Mouse (Mus musculus): ENCODE measurements around the gene Tgm7. TPM values are rescaled to one million over a fixed set of nuclear protein-coding genes. Genes with fewer than 3 reads are reported as not detected.
A peak's percentile ranks its signal among the peaks of the same experiment; 100 is the strongest.
"Not testable (repeated sequence)": the region's sequence is repeated elsewhere in the genome, so short reads cannot be mapped to it uniquely, and the experiment has no call there.

Tgm7 gene
- total RNA-seq (2018; cell fraction: chromatin; rRNA removed) = under 1 TPM in 3 of 26 experiments, not detected in 23; 0.37 to 0.46 (median 0.43) TPM
- total RNA-seq (2018; cell fraction: cytosol; rRNA removed) = not detected
- not detected for total RNA-seq (2018; cell fraction: nucleus; rRNA removed)
- polyA plus RNA-seq (2018) = not detected in 3 replicates

GRCm38 (mm10) chr2:121109695-121110094 lies at the start of gene Tgm7:
Tgm7 (minus strand) TSS chr2:121109795.
- H3K4me3 ChIP-seq (ENCODE audit: inconsistent target) = no peak within 1 kb of the TSS
- H3K79me2 ChIP-seq (ENCODE audit: inconsistent target) = no peaks in the 10 kb centered on the region
- WGBS (ENCODE audit: missing documents) = 90% methylated on average over 4 of the region's 4 CpGs
- no peak within 1 kb of the TSS for H3K27ac ChIP-seq
- H3K36me3 ChIP-seq (ENCODE audit: inconsistent target) = no peaks in the 10 kb centered on the region

GRCm38 (mm10) chr2:121153100-121153499 lies 43.5 kb upstream of the Tgm7 start:
- 88% methylated on average over 3 of the region's 3 CpGs for WGBS (ENCODE audit: missing documents)
- peaks cover 7% of the 10 kb centered on the region for H3K36me3 ChIP-seq (ENCODE audit: inconsistent target)

GRCm38 (mm10) chr2:121149679-121150078 lies 40.1 kb upstream of the Tgm7 start:
- Histone ChIP-seq H3K36me3 (ENCODE audit: inconsistent target) (peaks cover 15% of the 10 kb centered on the region), H3K79me2 (ENCODE audit: inconsistent target) (no peaks in the 10 kb centered on the region), H3K27ac (no peak overlapping the region), H3K4me3 (ENCODE audit: inconsistent target) (no peak overlapping the region)
- 89% methylated on average over 5 of the region's 5 CpGs for WGBS (ENCODE audit: missing documents)

More at GRCm38 (mm10) chr2:121153100-121153499, 43.5 kb upstream of the Tgm7 start:
- H3K27ac ChIP-seq = no peak overlapping the region
- no peak overlapping the region for H3K4me3 ChIP-seq (ENCODE audit: inconsistent target)
- no peaks in the 10 kb centered on the region for H3K79me2 ChIP-seq (ENCODE audit: inconsistent target)

GRCm38 (mm10) chr2:121142415-121142814 lies 32.8 kb upstream of the Tgm7 start:
- Histone ChIP-seq H3K27ac (no peak overlapping the region), H3K4me3 (ENCODE audit: inconsistent target) (no peak overlapping the region), H3K36me3 (ENCODE audit: inconsistent target) (peaks cover 8% of the 10 kb centered on the region; the same call in 1 of the 2 replicates), H3K79me2 (ENCODE audit: inconsistent target) (peaks cover 32% of the 10 kb centered on the region)
- WGBS (ENCODE audit: missing documents) = 81% methylated on average over 2 of the region's 2 CpGs

GRCm38 (mm10) chr2:121141216-121142035 lies 31.8 kb upstream of the Tgm7 start:
- H3K4me3 ChIP-seq (ENCODE audit: inconsistent target) = peak overlapping the region; percentile 55
- peak overlapping the region; percentile 67; the same call in 1 of the 2 replicates for H3K27ac ChIP-seq
- peaks cover 33% of the 10 kb centered on the region for H3K79me2 ChIP-seq (ENCODE audit: inconsistent target)
- 0 out of 2 replicates have a peak, but pooled peaks cover 3% of the 10 kb centered on the region for H3K36me3 ChIP-seq (ENCODE audit: inconsistent target)
- WGBS (ENCODE audit: missing documents) = 71% methylated on average over 16 of the region's 16 CpGs

GRCm38 (mm10) chr2:121140018-121140882 lies 30.7 kb upstream of the Tgm7 start, which contains the start of the genes Adal and Lcmt2:
Adal (plus strand) TSS chr2:121140428.
Lcmt2 (minus strand) TSS chr2:121140653.
- H3K27ac ChIP-seq = peak within 1 kb of the TSS; percentile 67
- H3K79me2 ChIP-seq (ENCODE audit: inconsistent target) = peaks cover 33% of the 10 kb centered on the region
- H3K4me3 ChIP-seq (ENCODE audit: inconsistent target) = peak within 1 kb of the TSS; percentile 55
- no peaks in the 10 kb centered on the region for H3K36me3 ChIP-seq (ENCODE audit: inconsistent target)
- WGBS (ENCODE audit: missing documents) = under 1% methylated on average over 82 of the region's 87 CpGs

- Histone ChIP-seq H3K36me3 (ENCODE audit: inconsistent target) (no peaks in the 10 kb centered on the region), H3K79me2 (ENCODE audit: inconsistent target) (peaks cover 33% of the 10 kb centered on the region), H3K27ac (peak overlapping the region; percentile 67), H3K4me3 (ENCODE audit: inconsistent target) (peak overlapping the region; percentile 55)
- 35% methylated on average over 29 of the region's 29 CpGs for WGBS (ENCODE audit: missing documents)
Measured at GRCm38 (mm10) chr2:121139266-121140017, 29.8 kb upstream of the Tgm7 start.

GRCm38 (mm10) chr2:121137371-121137770 lies 27.8 kb upstream of the Tgm7 start:
- Histone ChIP-seq H3K4me3 (ENCODE audit: inconsistent target) (no peak overlapping the region), H3K27ac (no peak overlapping the region), H3K79me2 (ENCODE audit: inconsistent target) (peaks cover 33% of the 10 kb centered on the region), H3K36me3 (ENCODE audit: inconsistent target) (no peaks in the 10 kb centered on the region)
- WGBS (ENCODE audit: missing documents) = 68% methylated on average over 4 of the region's 4 CpGs

GRCm38 (mm10) chr2:121132822-121133221 lies 23.2 kb upstream of the Tgm7 start:
- Histone ChIP-seq H3K4me3 (ENCODE audit: inconsistent target) (no peak overlapping the region), H3K36me3 (ENCODE audit: inconsistent target) (no peaks in the 10 kb centered on the region), H3K79me2 (ENCODE audit: inconsistent target) (peaks cover 5% of the 10 kb centered on the region), H3K27ac (no peak overlapping the region)
- 100% methylated on average over 1 of the region's 1 CpGs for WGBS (ENCODE audit: missing documents)

GRCm38 (mm10) chr2:121128865-121129620 lies 19.4 kb upstream of the Tgm7 start:
- Histone ChIP-seq H3K36me3 (ENCODE audit: inconsistent target) (no peaks in the 10 kb centered on the region), H3K27ac (no peak overlapping the region), H3K4me3 (ENCODE audit: inconsistent target) (no peak overlapping the region), H3K79me2 (ENCODE audit: inconsistent target) (no peaks in the 10 kb centered on the region)
- 88% methylated on average over 9 of the region's 9 CpGs for WGBS (ENCODE audit: missing documents)

- no peaks in the 10 kb centered on the region for H3K79me2 ChIP-seq (ENCODE audit: inconsistent target)
- WGBS (ENCODE audit: missing documents) = 100% methylated on average over 1 of the region's 1 CpGs
- no peaks in the 10 kb centered on the region for H3K36me3 ChIP-seq (ENCODE audit: inconsistent target)
- no peak overlapping the region for H3K4me3 ChIP-seq (ENCODE audit: inconsistent target)
- H3K27ac ChIP-seq = no peak overlapping the region
Measured at GRCm38 (mm10) chr2:121127536-121127935, 17.9 kb upstream of the Tgm7 start.

GRCm38 (mm10) chr2:121126302-121126701 lies 16.7 kb upstream of the Tgm7 start:
- not testable (repeated sequence) for H3K36me3 ChIP-seq (ENCODE audit: inconsistent target); H3K27ac ChIP-seq; H3K79me2 ChIP-seq (ENCODE audit: inconsistent target); H3K4me3 ChIP-seq (ENCODE audit: inconsistent target)
- 95% methylated on average over 5 of the region's 5 CpGs for WGBS (ENCODE audit: missing documents)

- no peak overlapping the region for H3K27ac ChIP-seq
- no peaks in the 10 kb centered on the region for H3K36me3 ChIP-seq (ENCODE audit: inconsistent target)
- H3K4me3 ChIP-seq (ENCODE audit: inconsistent target) = no peak overlapping the region
- 100% methylated on average over 3 of the region's 3 CpGs for WGBS (ENCODE audit: missing documents)
- H3K79me2 ChIP-seq (ENCODE audit: inconsistent target) = no peaks in the 10 kb centered on the region
Measured at GRCm38 (mm10) chr2:121119260-121119659, 9.7 kb upstream of the Tgm7 start.
